Mouse (Mus musculus): ENCODE measurements around the gene Snu13. TPM values are rescaled to one million over a fixed set of nuclear protein-coding genes. Genes with fewer than 3 reads are reported as not detected.

Gene Snu13
- total RNA-seq, 2 experiments from 2014 or later = 101 to 113 TPM

Other genes starting within 250 kb of the Snu13 start
- 100 to 1,000 TPM; 220 to 246 TPM for gene Tef, start 245.2 kb downstream of the Snu13 start, total RNA-seq (2021)
- 10 to 100 TPM; 25.5 to 27.2 TPM for gene Tob2, start 188.8 kb downstream of the Snu13 start, total RNA-seq (2021)
- 10 to 100 TPM; 33.7 to 34.7 TPM for gene Phf5a, start 175.7 kb downstream of the Snu13 start, total RNA-seq (2021)
- 100 to 1,000 TPM; 423 to 442 TPM for gene Aco2, start 175.3 kb downstream of the Snu13 start, total RNA-seq (2021)
- 10 to 100 TPM; 49.8 to 56.5 TPM for gene Polr3h, start 121.4 kb downstream of the Snu13 start, total RNA-seq (2021)
- gene Csdc2, start 110.8 kb downstream of the Snu13 start, total RNA-seq (2021) = 10 to 100 TPM; 96.0 to 98.3 TPM
- gene Pmm1, start 86.7 kb downstream of the Snu13 start, total RNA-seq (2021) = 100 to 1,000 TPM; 203 to 208 TPM
- gene 1700029P11Rik, start 67.1 kb downstream of the Snu13 start, total RNA-seq (2021) = not detected
- gene Xrcc6, start 59.8 kb downstream of the Snu13 start, total RNA-seq (2021) = 10 to 100 TPM; 19.5 to 23.7 TPM
- 100 to 1,000 TPM; 106 to 109 TPM for gene Desi1, start 13.7 kb downstream of the Snu13 start, total RNA-seq (2021)
- gene 4930407I10Rik, start 11.6 kb upstream of the Snu13 start, total RNA-seq (2021) = not detected
- 1 to 10 TPM; 2.5 to 2.8 TPM for gene Mei1, start 22.4 kb upstream of the Snu13 start, total RNA-seq (2021)
- gene Ccdc134, start 80.3 kb upstream of the Snu13 start, total RNA-seq (2021) = 10 to 100 TPM; 13.6 to 13.8 TPM
- gene Srebf2, start 99.6 kb upstream of the Snu13 start, total RNA-seq (2021) = 100 to 1,000 TPM; 179 to 183 TPM
- 1 to 10 TPM; 2.3 to 4.2 TPM for gene Shisa8, start 165.2 kb upstream of the Snu13 start, total RNA-seq (2021)
- gene Tnfrsf13c, start 176.8 kb upstream of the Snu13 start, total RNA-seq (2021) = under 1 TPM; 0.41 TPM
- gene Cenpm, start 197.2 kb upstream of the Snu13 start, total RNA-seq (2021) = 1 to 10 TPM; 3.5 to 3.9 TPM
- gene 1500009C09Rik, start 204.8 kb upstream of the Snu13 start, total RNA-seq (2021) = 100 to 1,000 TPM in 1 of 2 experiments, 10 to 100 TPM in 1; 99.5 to 102 TPM
- 100 to 1,000 TPM; 436 to 478 TPM for gene Sept3, start 227.3 kb upstream of the Snu13 start, total RNA-seq (2021)